Mouse (Mus musculus): ENCODE results near the gene Stt3b. TPM values are rescaled to one million over a fixed set of nuclear protein-coding genes. Genes with fewer than 3 reads are reported as not detected.

Stt3b gene
- 256 and 270 TPM in 2 replicates for polyA plus RNA-seq (2012; rRNA removed)

DNA sequence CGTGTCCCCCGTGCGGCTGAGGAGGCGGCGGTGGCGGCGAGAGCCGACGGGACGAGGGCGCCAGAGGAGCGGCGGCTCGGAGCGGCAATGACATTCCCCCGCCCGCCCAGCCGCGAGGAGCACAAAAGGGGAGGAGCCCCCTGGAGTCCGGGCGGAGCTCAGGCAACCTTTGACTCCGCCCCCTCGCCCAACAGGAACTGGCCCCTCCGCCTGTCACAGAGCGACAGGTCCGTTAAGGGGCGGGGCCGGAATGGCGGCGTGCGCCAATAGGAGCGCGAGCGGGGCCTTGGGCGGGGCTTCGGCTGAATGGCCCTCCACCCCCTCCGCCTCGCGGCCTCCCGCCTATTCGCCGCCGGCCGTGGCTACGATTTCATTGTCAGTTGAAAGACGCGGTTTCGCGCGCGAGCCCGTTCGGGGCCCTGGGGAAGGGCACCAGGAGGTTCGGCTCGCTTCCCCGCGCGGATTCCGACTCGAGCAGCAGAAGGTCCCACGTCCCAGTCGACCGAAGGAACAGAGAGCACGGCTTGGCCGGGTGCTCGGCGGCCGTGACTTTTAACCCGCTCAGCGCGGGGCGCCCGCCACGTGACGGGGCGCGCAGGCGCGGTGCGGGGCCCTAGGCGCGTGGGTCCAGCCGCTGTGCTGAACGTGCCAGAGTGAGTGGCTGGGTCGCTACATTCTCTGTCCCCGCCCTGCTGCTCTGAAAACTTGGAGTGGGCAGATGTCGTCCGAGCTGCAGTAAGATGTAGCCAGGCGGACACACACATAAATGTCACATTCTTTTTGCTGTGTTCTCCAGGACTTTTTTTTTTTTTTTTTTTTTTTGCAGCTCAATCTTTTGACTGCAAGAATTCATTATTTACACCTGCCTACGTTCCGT lies at the start of gene Stt3b:
Stt3b (minus strand) TSS at position 76 of the 877 bp plus-strand sequence.
- Histone ChIP-seq H3K4me1 (ENCODE audit: control insufficient read depth, insufficient read depth, low read length) (peaks cover 6% of the 10 kb centered on the region), H3K36me3 (ENCODE audit: control insufficient read depth, insufficient read depth, low read length) (no peaks in the 10 kb centered on the region; the same call in 1 of the 2 replicates), H3K27me3 (ENCODE audit: control insufficient read depth, insufficient read depth, low read length) (no peaks in the 10 kb centered on the region), H3K4me3 (ENCODE audit: control insufficient read depth, low read depth, low read length) (peak within 1 kb of the TSS; percentile 88), H3K27ac (ENCODE audit: control insufficient read depth, insufficient read depth, low read depth, low read length) (peak within 1 kb of the TSS; percentile 98)
- TF ChIP-seq POLR2A (IDR thresholded peaks at IDR 0.05; ENCODE audit: control insufficient read depth, low read depth, low read length) (peak; percentile 85), CTCF (IDR thresholded peaks at IDR 0.05; ENCODE audit: control insufficient read depth, insufficient read depth, insufficient replicate concordance, low read depth, low read length) (0 out of 2 replicates have a peak, but pooled peaks have one; percentile 0)

DNA sequence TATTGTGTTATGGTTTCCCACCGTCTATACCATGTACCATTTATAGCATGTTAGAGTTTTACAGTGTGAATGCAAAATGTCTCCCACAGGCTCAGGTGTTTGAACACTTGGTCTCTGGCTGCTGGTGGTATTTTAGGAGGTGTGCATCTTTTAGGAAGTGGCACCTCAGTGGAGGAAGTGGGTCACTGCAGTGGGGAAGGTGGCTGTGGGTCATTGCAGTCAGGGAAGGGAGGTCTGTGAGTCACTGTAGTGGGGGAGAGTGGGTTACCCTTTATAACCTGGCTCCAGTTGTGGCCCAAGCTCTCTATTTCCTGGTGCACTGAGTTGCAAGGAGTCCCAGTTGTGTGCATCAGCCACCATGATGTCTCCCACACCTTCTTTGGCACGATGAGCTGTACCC lies 48.2 kb upstream of the Stt3b start:
- no peak overlapping the region for H3K27ac ChIP-seq (ENCODE audit: control insufficient read depth, insufficient read depth, low read depth, low read length)

DNA sequence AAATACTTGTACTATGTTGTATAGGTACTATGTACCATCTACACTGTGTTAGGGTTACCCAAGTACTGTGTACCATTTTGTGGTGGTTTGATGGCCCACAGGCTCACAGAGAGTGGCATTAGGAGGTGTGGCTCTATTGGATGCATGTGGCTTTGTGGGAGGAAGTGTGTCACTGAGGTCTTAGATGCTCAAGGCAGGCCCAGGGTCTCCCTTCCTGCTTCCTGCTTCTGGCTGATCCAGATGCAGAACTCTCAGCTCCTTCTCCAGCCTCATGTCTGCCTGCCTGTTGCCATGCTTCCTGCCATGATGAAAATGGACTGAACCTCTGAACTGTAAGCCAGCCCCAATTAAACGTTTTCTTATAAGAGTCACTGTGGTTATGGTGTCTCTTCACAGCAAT lies 47.8 kb upstream of the Stt3b start:
- TF ChIP-seq POLR2A (IDR thresholded peaks at IDR 0.05; ENCODE audit: control insufficient read depth, low read depth, low read length) (no peak), CTCF (IDR thresholded peaks at IDR 0.05; ENCODE audit: control insufficient read depth, insufficient read depth, insufficient replicate concordance, low read depth, low read length) (no peak)
- no peaks in the 10 kb centered on the region for H3K27me3 ChIP-seq (ENCODE audit: control insufficient read depth, insufficient read depth, low read length)
- peaks cover 8% of the 10 kb centered on the region for H3K4me1 ChIP-seq (ENCODE audit: control insufficient read depth, insufficient read depth, low read length)
- H3K27ac ChIP-seq (ENCODE audit: control insufficient read depth, insufficient read depth, low read depth, low read length), result no peak overlapping the region
- no peak overlapping the region for H3K4me3 ChIP-seq (ENCODE audit: control insufficient read depth, low read depth, low read length)
- no peaks in the 10 kb centered on the region for H3K36me3 ChIP-seq (ENCODE audit: control insufficient read depth, insufficient read depth, low read length)

More for the DNA sequence above, 48.2 kb upstream of the Stt3b start:
- Histone ChIP-seq H3K27me3 (ENCODE audit: control insufficient read depth, insufficient read depth, low read length) (no peaks in the 10 kb centered on the region), H3K4me3 (ENCODE audit: control insufficient read depth, low read depth, low read length) (no peak overlapping the region), H3K36me3 (ENCODE audit: control insufficient read depth, insufficient read depth, low read length) (no peaks in the 10 kb centered on the region), H3K4me1 (ENCODE audit: control insufficient read depth, insufficient read depth, low read length) (peaks cover 8% of the 10 kb centered on the region)
- TF ChIP-seq POLR2A (IDR thresholded peaks at IDR 0.05; ENCODE audit: control insufficient read depth, low read depth, low read length), result no peak
- TF ChIP-seq CTCF (IDR thresholded peaks at IDR 0.05; ENCODE audit: control insufficient read depth, insufficient read depth, insufficient replicate concordance, low read depth, low read length), result no peak

DNA sequence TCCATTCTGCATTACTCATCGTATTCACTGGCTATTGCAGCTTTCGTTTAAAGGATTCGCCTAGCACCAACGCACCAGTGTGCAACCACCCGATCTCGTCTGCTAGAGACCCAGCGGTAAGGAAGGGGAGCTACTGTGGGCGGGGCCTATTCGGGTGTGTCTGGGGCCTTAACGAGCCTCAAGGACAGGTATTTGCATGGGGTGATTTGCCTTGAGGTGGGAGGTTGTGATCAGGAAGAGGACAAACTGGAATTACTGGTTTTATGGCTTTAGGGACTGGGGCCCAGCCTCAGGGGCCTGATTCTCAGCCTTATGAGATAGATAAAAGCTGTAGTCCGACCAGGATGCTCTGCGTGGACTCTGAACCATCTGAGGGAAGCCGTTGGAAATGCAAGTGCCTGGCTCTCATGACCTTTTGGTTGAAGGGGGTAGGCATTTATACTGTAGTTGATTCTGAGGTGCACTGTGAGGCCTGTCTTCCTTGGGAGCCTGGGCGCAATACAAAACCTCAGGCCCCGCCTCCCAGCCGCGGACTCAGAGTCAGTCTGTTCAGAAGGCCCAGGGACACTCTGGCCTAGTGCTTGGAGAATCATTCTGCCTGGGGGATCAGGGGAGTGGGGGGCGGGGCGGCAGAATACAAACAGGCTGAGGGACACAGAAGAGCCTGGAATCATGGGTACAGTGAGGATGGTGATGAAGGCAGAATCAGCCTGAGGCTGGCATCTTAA lies 46.7 kb upstream of the Stt3b start:
- H3K4me1 ChIP-seq (ENCODE audit: control insufficient read depth, insufficient read depth, low read length), result peaks cover 8% of the 10 kb centered on the region

DNA sequence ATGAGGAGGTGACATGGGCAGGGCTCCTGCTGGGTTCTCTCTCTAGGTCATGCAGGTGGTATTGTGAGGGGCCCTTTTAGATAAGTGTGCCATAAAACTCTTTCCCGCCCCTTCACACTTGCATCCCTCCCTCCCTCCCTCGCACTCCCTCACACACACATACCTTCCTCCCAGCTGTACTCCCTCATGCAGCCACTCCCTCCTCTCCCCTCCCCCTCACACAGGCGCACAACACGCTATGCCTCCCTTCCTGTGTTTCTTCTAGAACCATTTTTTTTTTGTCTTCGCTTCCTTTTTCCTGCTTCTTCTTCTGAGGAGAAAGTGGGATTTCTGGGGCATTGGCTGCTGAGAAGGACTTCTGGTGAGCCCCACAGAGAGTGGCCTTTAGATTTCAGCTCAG lies 45.8 kb upstream of the Stt3b start:
- no peak overlapping the region for H3K27ac ChIP-seq (ENCODE audit: control insufficient read depth, insufficient read depth, low read depth, low read length)
- no peaks in the 10 kb centered on the region for H3K27me3 ChIP-seq (ENCODE audit: control insufficient read depth, insufficient read depth, low read length)
- no peak overlapping the region for H3K4me3 ChIP-seq (ENCODE audit: control insufficient read depth, low read depth, low read length)
- H3K36me3 ChIP-seq (ENCODE audit: control insufficient read depth, insufficient read depth, low read length), result no peaks in the 10 kb centered on the region
- TF ChIP-seq CTCF (IDR thresholded peaks at IDR 0.05; ENCODE audit: control insufficient read depth, insufficient read depth, insufficient replicate concordance, low read depth, low read length) (no peak), POLR2A (IDR thresholded peaks at IDR 0.05; ENCODE audit: control insufficient read depth, low read depth, low read length) (no peak)
- peaks cover 8% of the 10 kb centered on the region for H3K4me1 ChIP-seq (ENCODE audit: control insufficient read depth, insufficient read depth, low read length)

More for the DNA sequence above, 46.7 kb upstream of the Stt3b start:
- Histone ChIP-seq H3K27ac (ENCODE audit: control insufficient read depth, insufficient read depth, low read depth, low read length) (no peak overlapping the region), H3K27me3 (ENCODE audit: control insufficient read depth, insufficient read depth, low read length) (no peaks in the 10 kb centered on the region), H3K36me3 (ENCODE audit: control insufficient read depth, insufficient read depth, low read length) (no peaks in the 10 kb centered on the region), H3K4me3 (ENCODE audit: control insufficient read depth, low read depth, low read length) (no peak overlapping the region)
- TF ChIP-seq POLR2A (IDR thresholded peaks at IDR 0.05; ENCODE audit: control insufficient read depth, low read depth, low read length) (no peak), CTCF (IDR thresholded peaks at IDR 0.05; ENCODE audit: control insufficient read depth, insufficient read depth, insufficient replicate concordance, low read depth, low read length) (no peak)

DNA sequence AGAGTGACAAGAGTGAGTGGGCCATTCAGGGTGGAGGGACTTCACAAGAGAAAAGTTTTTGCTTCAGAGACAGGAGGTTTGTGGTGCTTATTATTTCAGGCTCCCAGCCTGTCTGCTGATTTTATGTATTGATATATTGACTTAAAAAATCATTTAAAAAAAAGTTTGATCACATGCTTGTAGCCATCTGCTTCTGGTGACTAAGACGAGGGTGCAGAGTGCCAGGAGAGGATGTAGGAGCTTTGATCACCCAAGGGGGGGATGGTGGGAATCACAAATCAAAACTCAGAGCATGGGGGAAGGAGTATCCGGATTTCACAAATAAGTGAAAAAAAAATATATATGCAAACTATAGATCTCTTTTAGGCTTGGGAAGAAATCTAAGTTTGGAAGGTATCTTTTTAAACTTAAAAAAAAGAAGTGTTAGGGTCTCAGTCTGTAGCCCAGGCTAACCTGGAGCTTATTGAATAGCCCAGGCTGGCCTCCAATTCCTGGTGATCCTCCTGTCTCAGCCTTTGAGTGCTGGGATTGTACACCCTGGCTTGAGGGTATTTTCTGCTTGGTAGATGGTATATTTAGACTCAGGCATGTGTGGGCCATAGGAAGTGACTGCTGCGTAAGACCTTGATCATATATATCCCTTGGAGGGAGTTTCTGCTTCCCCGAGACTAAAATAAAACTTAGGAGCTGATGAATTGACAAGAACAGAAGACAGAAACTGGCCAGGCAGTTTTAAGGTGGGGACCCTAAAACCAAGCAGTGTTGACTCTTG lies 39.7 kb upstream of the Stt3b start:
- no peaks in the 10 kb centered on the region for H3K36me3 ChIP-seq (ENCODE audit: control insufficient read depth, insufficient read depth, low read length)
- H3K27ac ChIP-seq (ENCODE audit: control insufficient read depth, insufficient read depth, low read depth, low read length), result no peak overlapping the region
- H3K27me3 ChIP-seq (ENCODE audit: control insufficient read depth, insufficient read depth, low read length), result no peaks in the 10 kb centered on the region
- TF ChIP-seq CTCF (IDR thresholded peaks at IDR 0.05; ENCODE audit: control insufficient read depth, insufficient read depth, insufficient replicate concordance, low read depth, low read length) (no peak), POLR2A (IDR thresholded peaks at IDR 0.05; ENCODE audit: control insufficient read depth, low read depth, low read length) (no peak)
- no peak overlapping the region for H3K4me3 ChIP-seq (ENCODE audit: control insufficient read depth, low read depth, low read length)
- no peaks in the 10 kb centered on the region for H3K4me1 ChIP-seq (ENCODE audit: control insufficient read depth, insufficient read depth, low read length)
